Mouse (Mus musculus): ENCODE data around the gene Eef1a2. TPM values are rescaled to one million over a fixed set of nuclear protein-coding genes. Genes with fewer than 3 reads are reported as not detected.

Eef1a2 gene
- total and polyA plus RNA-seq, 2 experiments from 2014 or later = 26.7 to 304 TPM

DNA sequence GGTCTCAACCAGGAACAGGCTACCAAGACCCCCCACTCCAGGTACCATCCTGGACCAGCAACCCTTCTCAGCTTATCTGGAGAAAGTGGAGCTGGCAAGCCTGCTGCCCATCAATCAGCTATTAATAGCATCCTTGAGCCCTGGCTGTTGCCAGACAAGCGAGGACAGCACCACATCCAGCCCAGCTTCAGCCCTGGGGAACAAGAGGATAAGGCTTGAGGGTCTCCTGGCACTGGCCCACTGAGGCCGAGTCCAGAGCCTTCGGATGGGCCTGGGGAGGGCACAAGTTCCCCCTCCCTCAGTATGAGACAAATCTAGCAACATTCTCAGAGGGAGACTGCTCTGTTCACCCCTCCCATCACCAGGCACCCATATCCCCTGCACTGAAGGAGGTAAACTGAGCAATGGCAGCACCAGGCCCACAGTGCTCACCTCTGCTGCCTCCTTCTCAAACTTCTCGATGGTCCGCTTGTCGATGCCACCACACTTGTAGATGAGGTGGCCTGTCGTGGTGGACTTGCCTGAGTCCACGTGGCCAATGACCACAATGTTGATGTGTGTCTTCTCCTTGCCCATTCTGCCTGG is 1.9 kb downstream of the Eef1a2 start:
- ATAC-seq (no peak), DNase-seq (ENCODE audit: low spot score) (no peak)
- H3K4me2 ChIP-seq (ENCODE audit: low read depth, low read length) = peak overlapping the region; percentile 63
- no peaks in the 10 kb centered on the region for H3K9me3 ChIP-seq (ENCODE audit: low read length)
- peak overlapping the region; percentile 50; the same call in 1 of the 2 replicates for H3K4me3 ChIP-seq (ENCODE audit: low read length)
- peaks cover 10% of the 10 kb centered on the region; the same call in 1 of the 2 replicates for H3K36me3 ChIP-seq (ENCODE audit: insufficient read depth, low read length)
- peaks cover 29% of the 10 kb centered on the region for H3K4me1 ChIP-seq (ENCODE audit: insufficient read depth, low read length)
- TF ChIP-seq CTCF (IDR thresholded peaks at IDR 0.05; ENCODE audit: low read depth) = no peak
- H3K27me3 ChIP-seq (ENCODE audit: insufficient read depth, low read length) = no peaks in the 10 kb centered on the region
- 73% methylated on average over 8 of the region's 8 CpGs for WGBS
- H3K27ac ChIP-seq = no peak overlapping the region
- peak overlapping the region; percentile 7; the same call in 1 of the 2 replicates for H3K9ac ChIP-seq (replicated peaks; ENCODE audit: low read length)

- peak overlapping the region; percentile 63; the same call in 1 of the 2 replicates for H3K4me2 ChIP-seq (ENCODE audit: low read depth, low read length)
- no peaks in the 10 kb centered on the region for H3K9me3 ChIP-seq (ENCODE audit: low read length)
- no peak overlapping the region for H3K4me3 ChIP-seq (ENCODE audit: low read length)
- no peak for TF ChIP-seq CTCF (IDR thresholded peaks at IDR 0.05; ENCODE audit: low read depth)
- DNase-seq (ENCODE audit: low spot score) = no peak
- H3K9ac ChIP-seq (replicated peaks; ENCODE audit: low read length) = peak overlapping the region; percentile 7; the same call in 1 of the 2 replicates
- H3K27ac ChIP-seq = no peak overlapping the region
- H3K27me3 ChIP-seq (ENCODE audit: insufficient read depth, low read length) = no peaks in the 10 kb centered on the region
- no peak for ATAC-seq
- WGBS = 77% methylated on average over 3 of the region's 3 CpGs
- peaks cover 23% of the 10 kb centered on the region for H3K4me1 ChIP-seq (ENCODE audit: insufficient read depth, low read length)
- peaks cover 10% of the 10 kb centered on the region; the same call in 1 of the 2 replicates for H3K36me3 ChIP-seq (ENCODE audit: insufficient read depth, low read length)
Observed at GRCm38 (mm10) chr2:181154361-181154760, 2.5 kb downstream of the Eef1a2 start.

DNA sequence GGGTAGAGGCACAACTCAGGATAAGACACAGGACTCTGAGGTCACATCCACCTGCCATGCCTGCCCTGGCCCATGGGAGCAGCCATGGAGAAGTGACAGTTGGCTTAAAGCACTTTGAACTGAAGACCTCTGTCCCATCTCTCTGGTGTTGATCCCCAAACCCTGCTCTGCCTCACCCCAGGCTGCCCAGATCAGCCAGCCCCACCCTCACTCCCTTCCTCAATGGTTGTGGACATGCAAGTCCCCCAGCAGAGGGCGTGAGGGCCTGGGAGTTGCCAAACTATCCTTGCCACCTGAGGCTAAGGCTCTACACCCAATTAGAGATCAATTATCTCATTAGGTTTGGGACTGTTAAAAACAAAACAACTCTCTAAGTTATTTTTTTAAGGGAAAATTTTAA is 3.0 kb downstream of the Eef1a2 start:
- DNase-seq (ENCODE audit: low spot score) (peak; percentile 59), ATAC-seq (no peak)
- no peaks in the 10 kb centered on the region for H3K27me3 ChIP-seq (ENCODE audit: insufficient read depth, low read length)
- peaks cover 22% of the 10 kb centered on the region for H3K4me1 ChIP-seq (ENCODE audit: insufficient read depth, low read length)
- peak overlapping the region; percentile 63; the same call in 1 of the 2 replicates for H3K4me2 ChIP-seq (ENCODE audit: low read depth, low read length)
- 13% methylated on average over 1 of the region's 1 CpGs for WGBS
- no peak overlapping the region for H3K27ac ChIP-seq
- peaks cover 10% of the 10 kb centered on the region; the same call in 1 of the 2 replicates for H3K36me3 ChIP-seq (ENCODE audit: insufficient read depth, low read length)
- no peak overlapping the region for H3K9ac ChIP-seq (replicated peaks; ENCODE audit: low read length)
- no peaks in the 10 kb centered on the region for H3K9me3 ChIP-seq (ENCODE audit: low read length)
- peak; percentile 65 for TF ChIP-seq CTCF (IDR thresholded peaks at IDR 0.05; ENCODE audit: low read depth)
- no peak overlapping the region for H3K4me3 ChIP-seq (ENCODE audit: low read length)

- WGBS = 97% methylated on average over 1 of the region's 1 CpGs
- Histone ChIP-seq H3K4me2 (ENCODE audit: low read depth, low read length) (no peak overlapping the region), H3K27me3 (ENCODE audit: insufficient read depth, low read length) (no peaks in the 10 kb centered on the region), H3K27ac (no peak overlapping the region), H3K4me3 (ENCODE audit: low read length) (no peak overlapping the region), H3K9ac (replicated peaks; ENCODE audit: low read length) (no peak overlapping the region), H3K9me3 (ENCODE audit: low read length) (no peaks in the 10 kb centered on the region), H3K36me3 (ENCODE audit: insufficient read depth, low read length) (peaks cover 10% of the 10 kb centered on the region; the same call in 1 of the 2 replicates), H3K4me1 (ENCODE audit: insufficient read depth, low read length) (peaks cover 18% of the 10 kb centered on the region)
- no peak for TF ChIP-seq CTCF (IDR thresholded peaks at IDR 0.05; ENCODE audit: low read depth)
- DNase-seq (ENCODE audit: low spot score) (no peak), ATAC-seq (no peak)
Observed at GRCm38 (mm10) chr2:181153131-181153530, 3.7 kb downstream of the Eef1a2 start.

- 93% methylated on average over 17 of the region's 17 CpGs for WGBS
Observed at GRCm38 (mm10) chr2:181152701-181153100, 4.1 kb downstream of the Eef1a2 start.

DNA sequence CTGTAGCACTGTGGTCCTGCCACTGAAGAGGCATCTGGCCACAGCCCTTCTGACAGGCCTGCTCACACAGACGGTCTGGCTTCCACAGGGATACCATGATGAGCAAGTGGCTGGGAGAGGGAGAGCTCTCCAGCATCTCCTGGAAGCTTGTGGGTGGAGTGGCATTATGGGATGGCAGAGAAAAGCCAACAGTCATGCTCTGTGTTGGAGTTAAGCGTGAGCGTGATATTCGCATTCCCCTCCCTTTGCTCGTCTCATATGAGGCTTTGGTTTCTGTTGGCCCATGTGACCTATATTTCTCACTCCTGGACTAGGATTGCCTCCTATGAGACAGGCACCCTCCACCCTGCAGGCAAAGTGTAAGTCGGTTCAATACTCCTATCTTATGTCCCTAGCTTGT is 6.5 kb downstream of the Eef1a2 start:
- Histone ChIP-seq H3K27me3 (ENCODE audit: insufficient read depth, low read length) (no peaks in the 10 kb centered on the region), H3K4me2 (ENCODE audit: low read depth, low read length) (no peak overlapping the region), H3K27ac (no peak overlapping the region), H3K36me3 (ENCODE audit: insufficient read depth, low read length) (peaks cover 10% of the 10 kb centered on the region; the same call in 1 of the 2 replicates), H3K4me3 (ENCODE audit: low read length) (no peak overlapping the region), H3K9ac (replicated peaks; ENCODE audit: low read length) (no peak overlapping the region), H3K4me1 (ENCODE audit: insufficient read depth, low read length) (peaks cover 6% of the 10 kb centered on the region), H3K9me3 (ENCODE audit: low read length) (no peaks in the 10 kb centered on the region)
- WGBS = 77% methylated on average over 6 of the region's 6 CpGs
- no peak for TF ChIP-seq CTCF (IDR thresholded peaks at IDR 0.05; ENCODE audit: low read depth)
- ATAC-seq = no peak
- DNase-seq (ENCODE audit: low spot score) = no peak

More at GRCm38 (mm10) chr2:181152701-181153100, 4.1 kb downstream of the Eef1a2 start:
- DNase-seq (ENCODE audit: low spot score) = no peak
- TF ChIP-seq CTCF (IDR thresholded peaks at IDR 0.05; ENCODE audit: low read depth) = no peak
- H3K9me3 ChIP-seq (ENCODE audit: low read length) = no peaks in the 10 kb centered on the region
- H3K36me3 ChIP-seq (ENCODE audit: insufficient read depth, low read length) = peaks cover 10% of the 10 kb centered on the region; the same call in 1 of the 2 replicates
- no peak for ATAC-seq
- H3K4me1 ChIP-seq (ENCODE audit: insufficient read depth, low read length) = peaks cover 14% of the 10 kb centered on the region
- H3K27me3 ChIP-seq (ENCODE audit: insufficient read depth, low read length) = no peaks in the 10 kb centered on the region
- no peak overlapping the region for H3K9ac ChIP-seq (replicated peaks; ENCODE audit: low read length)
- no peak overlapping the region for H3K4me3 ChIP-seq (ENCODE audit: low read length)
- H3K4me2 ChIP-seq (ENCODE audit: low read depth, low read length) = no peak overlapping the region
- H3K27ac ChIP-seq = no peak overlapping the region

Data from hindbrain, postnatal 0 days (tissue).